Mouse (Mus musculus): ENCODE data around the gene Teddm2. TPM values are rescaled to one million over a fixed set of nuclear protein-coding genes. Genes with fewer than 3 reads are reported as not detected.
"Not testable (repeated sequence)": the region's sequence is repeated elsewhere in the genome, so short reads cannot be mapped to it uniquely, and the experiment has no call there.

The Teddm2 gene
- polyA plus RNA-seq, 1 experiment, result 0.14 TPM

DNA sequence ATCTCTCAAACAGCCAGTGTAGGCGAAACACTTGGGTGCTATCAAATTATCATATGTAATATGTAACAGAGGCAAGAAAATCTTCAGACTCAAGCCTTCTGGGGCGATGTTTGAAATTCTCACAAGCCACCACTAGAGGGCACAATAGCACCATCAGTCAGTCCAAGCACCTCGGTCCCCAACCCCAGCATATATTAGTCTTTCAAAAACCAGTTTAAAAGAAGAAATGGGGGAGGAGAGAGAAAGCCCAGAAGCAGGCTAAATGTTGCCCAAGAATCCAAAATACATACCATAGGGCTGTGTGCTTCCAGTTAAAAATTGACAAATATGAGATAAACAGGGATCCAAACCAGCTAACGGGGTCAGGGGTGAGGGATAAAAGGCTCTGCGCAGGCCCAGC, 5.0 kb downstream of the Teddm2 start:
- Histone ChIP-seq H3K27ac (ENCODE audit: insufficient read depth, low read depth, low read length) (no peak overlapping the region), H3K27me3 (replicated peaks; ENCODE audit: control insufficient read depth, insufficient read depth, low read length) (no peaks in the 10 kb centered on the region), H3K4me3 (ENCODE audit: insufficient read depth, low read depth, low read length) (no peak overlapping the region), H3K4me1 (ENCODE audit: control insufficient read depth, insufficient read depth, low read length) (no peaks in the 10 kb centered on the region; the same call in 1 of the 2 replicates), H3K36me3 (ENCODE audit: control insufficient read depth, insufficient read depth, low read length) (no peaks in the 10 kb centered on the region)
- no peak for TF ChIP-seq POLR2A (IDR thresholded peaks at IDR 0.05; ENCODE audit: low read depth, low read length)
- peak; percentile 89 for TF ChIP-seq CTCF (conservative IDR thresholded peaks at IDR 0.05; ENCODE audit: insufficient read depth, insufficient read length, low read depth, low read length)
- peak; percentile 77 for DNase-seq
- 35% methylated on average over 5 of the region's 5 CpGs for WGBS

DNA sequence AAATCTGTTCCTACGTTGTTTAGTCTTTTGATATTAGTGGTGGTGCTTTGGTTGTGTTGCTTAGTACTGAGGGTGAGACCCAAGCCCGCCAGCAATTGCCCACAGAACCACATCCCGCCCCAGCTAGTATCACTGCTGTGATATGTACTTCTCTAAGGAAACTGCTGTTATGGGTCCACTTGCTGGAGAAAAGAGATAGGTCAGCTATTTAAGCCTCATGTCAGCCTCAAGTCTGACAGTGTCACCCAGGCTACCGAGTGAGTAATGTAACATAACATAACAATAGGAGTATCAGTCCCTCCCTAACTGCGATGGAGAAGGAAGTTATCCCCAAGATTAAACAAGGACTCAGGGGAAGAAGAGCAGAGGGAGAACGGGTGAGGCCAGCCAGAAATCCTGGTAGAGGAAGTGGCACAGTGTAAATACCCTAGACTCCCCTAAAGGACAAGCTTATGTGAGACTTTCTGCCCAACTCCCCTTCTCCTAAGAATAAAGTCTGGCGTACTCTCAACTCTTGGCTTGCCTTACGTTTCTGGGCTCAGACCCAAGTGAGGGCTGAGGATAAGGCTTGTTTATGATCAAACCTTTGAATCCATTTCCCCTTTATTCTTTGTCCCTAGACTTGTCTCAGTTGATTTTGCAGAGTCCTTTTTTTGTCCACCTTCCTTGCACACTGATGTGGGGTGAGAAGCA, 5.7 kb downstream of the Teddm2 start:
- Histone ChIP-seq H3K4me1 (ENCODE audit: control insufficient read depth, insufficient read depth, low read length) (no peaks in the 10 kb centered on the region; the same call in 1 of the 2 replicates), H3K4me3 (ENCODE audit: insufficient read depth, low read depth, low read length) (no peak overlapping the region), H3K27me3 (replicated peaks; ENCODE audit: control insufficient read depth, insufficient read depth, low read length) (no peaks in the 10 kb centered on the region), H3K27ac (ENCODE audit: insufficient read depth, low read depth, low read length) (no peak overlapping the region), H3K36me3 (ENCODE audit: control insufficient read depth, insufficient read depth, low read length) (no peaks in the 10 kb centered on the region)
- DNase-seq, result no peak
- no peak for TF ChIP-seq CTCF (conservative IDR thresholded peaks at IDR 0.05; ENCODE audit: insufficient read depth, insufficient read length, low read depth, low read length)
- no peak for TF ChIP-seq POLR2A (IDR thresholded peaks at IDR 0.05; ENCODE audit: low read depth, low read length)
- 65% methylated on average over 8 of the region's 8 CpGs for WGBS

DNA sequence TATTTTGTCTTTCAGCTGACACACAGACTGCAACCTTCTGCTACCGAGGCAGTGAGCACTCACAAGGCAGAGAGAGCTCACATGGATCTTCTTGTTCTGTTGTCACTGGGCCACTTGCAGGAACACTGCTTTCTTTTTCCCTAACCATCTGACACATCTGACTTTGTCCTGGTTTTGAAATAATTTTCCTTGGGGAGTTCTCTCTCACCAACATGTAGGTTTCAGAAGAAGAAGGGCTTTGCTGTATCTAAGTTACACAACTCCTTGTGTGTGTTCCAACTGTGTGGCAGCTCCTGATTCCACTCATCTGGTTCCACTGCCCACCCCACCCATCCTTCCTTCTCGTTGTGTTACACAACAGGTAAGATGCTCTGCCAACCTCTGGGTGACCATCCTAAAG, 6.3 kb downstream of the Teddm2 start:
- no peaks in the 10 kb centered on the region for H3K27me3 ChIP-seq (replicated peaks; ENCODE audit: control insufficient read depth, insufficient read depth, low read length)
- no peak overlapping the region for H3K4me3 ChIP-seq (ENCODE audit: insufficient read depth, low read depth, low read length)
- DNase-seq, result no peak
- 74% methylated on average over 2 of the region's 2 CpGs for WGBS
- no peaks in the 10 kb centered on the region for H3K36me3 ChIP-seq (ENCODE audit: control insufficient read depth, insufficient read depth, low read length)
- H3K27ac ChIP-seq (ENCODE audit: insufficient read depth, low read depth, low read length), result no peak overlapping the region
- TF ChIP-seq POLR2A (IDR thresholded peaks at IDR 0.05; ENCODE audit: low read depth, low read length) (no peak), CTCF (conservative IDR thresholded peaks at IDR 0.05; ENCODE audit: insufficient read depth, insufficient read length, low read depth, low read length) (no peak)
- no peaks in the 10 kb centered on the region for H3K4me1 ChIP-seq (ENCODE audit: control insufficient read depth, insufficient read depth, low read length)

DNA sequence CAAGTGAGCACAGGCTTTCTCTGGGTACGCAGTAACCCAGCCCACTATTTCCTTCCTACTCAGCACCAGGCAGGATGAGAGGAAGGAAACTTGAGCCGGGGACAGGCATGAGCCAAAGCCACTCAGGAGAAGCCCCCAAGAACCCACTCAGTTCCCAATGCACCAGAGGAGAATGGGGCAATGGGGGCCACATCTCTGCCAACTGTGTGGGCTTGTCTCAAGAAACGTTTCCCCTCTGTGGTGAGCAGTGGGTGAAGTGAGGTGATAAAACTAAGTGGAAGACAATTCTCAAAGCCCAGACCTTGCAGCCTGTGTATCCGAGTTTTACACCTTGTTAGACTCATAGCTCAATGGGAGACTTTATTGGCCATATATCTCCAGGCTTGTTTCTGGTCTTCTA, 8.6 kb downstream of the Teddm2 start, which contains the start of gene Teddm1a:
TSS of gene Teddm1a (plus strand) at position 301 of the 400 bp plus-strand sequence.
- TF ChIP-seq POLR2A (IDR thresholded peaks at IDR 0.05; ENCODE audit: low read depth, low read length) (no peak), CTCF (conservative IDR thresholded peaks at IDR 0.05; ENCODE audit: insufficient read depth, insufficient read length, low read depth, low read length) (no peak)
- Histone ChIP-seq H3K27ac (ENCODE audit: insufficient read depth, low read depth, low read length) (no peak within 1 kb of the TSS), H3K4me1 (ENCODE audit: control insufficient read depth, insufficient read depth, low read length) (no peaks in the 10 kb centered on the region), H3K36me3 (ENCODE audit: control insufficient read depth, insufficient read depth, low read length) (no peaks in the 10 kb centered on the region), H3K27me3 (replicated peaks; ENCODE audit: control insufficient read depth, insufficient read depth, low read length) (no peaks in the 10 kb centered on the region), H3K4me3 (ENCODE audit: insufficient read depth, low read depth, low read length) (no peak within 1 kb of the TSS)
- WGBS, result 42% methylated on average over 4 of the region's 4 CpGs
- DNase-seq, result no peak

DNA sequence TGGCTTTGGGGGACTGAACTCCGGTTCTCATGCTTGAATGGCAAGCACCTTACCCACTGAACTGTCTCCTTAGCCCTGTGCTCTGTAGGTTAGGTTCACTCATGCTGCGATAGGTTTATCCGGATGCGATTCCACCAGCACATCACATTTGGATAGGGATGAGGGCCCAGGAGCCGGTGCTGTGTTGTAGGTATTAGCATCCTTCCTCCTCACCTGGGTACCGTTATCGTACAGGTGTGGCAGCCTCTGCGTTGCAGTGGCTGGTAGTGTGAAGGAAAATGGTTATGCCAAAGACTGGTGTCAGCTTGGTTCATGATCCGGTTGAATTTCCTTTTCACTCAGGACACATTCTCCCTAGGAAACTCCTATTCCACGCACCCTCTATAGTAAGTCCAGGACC, 9.9 kb downstream of the Teddm2 start:
- no peaks in the 10 kb centered on the region for H3K36me3 ChIP-seq (ENCODE audit: control insufficient read depth, insufficient read depth, low read length)
- no peaks in the 10 kb centered on the region for H3K4me1 ChIP-seq (ENCODE audit: control insufficient read depth, insufficient read depth, low read length)
- H3K27ac ChIP-seq (ENCODE audit: insufficient read depth, low read depth, low read length), result no peak overlapping the region
- no peaks in the 10 kb centered on the region for H3K27me3 ChIP-seq (replicated peaks; ENCODE audit: control insufficient read depth, insufficient read depth, low read length)
- no peak overlapping the region for H3K4me3 ChIP-seq (ENCODE audit: insufficient read depth, low read depth, low read length)
- no peak for TF ChIP-seq CTCF (conservative IDR thresholded peaks at IDR 0.05; ENCODE audit: insufficient read depth, insufficient read length, low read depth, low read length)
- no peak for TF ChIP-seq POLR2A (IDR thresholded peaks at IDR 0.05; ENCODE audit: low read depth, low read length)
- WGBS, result 92% methylated on average over 10 of the region's 10 CpGs
- DNase-seq, result no peak

DNA sequence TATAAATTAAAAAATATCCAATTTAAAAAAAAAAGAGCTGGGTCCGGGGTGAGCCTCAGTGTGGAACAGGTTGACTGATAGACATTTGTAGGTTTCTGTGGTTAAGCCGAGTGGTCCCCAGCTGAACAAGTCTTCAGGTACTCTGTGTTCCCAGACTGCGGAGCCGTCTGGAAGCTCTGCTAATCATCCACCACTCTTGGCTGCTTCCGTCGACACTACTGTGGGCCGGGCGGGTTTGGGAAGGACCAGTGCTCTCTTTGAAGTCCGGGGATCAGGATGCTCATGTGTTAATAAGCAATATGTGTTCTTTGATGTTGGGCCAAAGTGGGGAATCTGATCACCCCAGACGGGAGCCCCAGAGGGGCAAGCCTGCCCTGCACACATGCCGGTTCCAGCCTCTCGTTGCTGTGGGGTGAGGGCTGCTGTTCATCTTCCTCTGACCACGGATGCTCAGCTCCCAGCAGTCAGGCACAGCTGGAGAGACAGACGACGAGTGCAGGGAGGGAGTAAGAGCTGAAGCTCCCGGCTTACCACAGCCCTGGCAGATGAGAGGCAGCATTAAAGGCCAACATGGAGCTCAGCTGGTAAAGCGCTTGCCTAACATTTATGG, 13.9 kb downstream of the Teddm2 start:
- TF ChIP-seq CTCF (conservative IDR thresholded peaks at IDR 0.05; ENCODE audit: insufficient read depth, insufficient read length, low read depth, low read length), result no peak
- TF ChIP-seq POLR2A (IDR thresholded peaks at IDR 0.05; ENCODE audit: low read depth, low read length), result no peak
- H3K4me1 ChIP-seq (ENCODE audit: control insufficient read depth, insufficient read depth, low read length), result no peaks in the 10 kb centered on the region
- H3K4me3 ChIP-seq (ENCODE audit: insufficient read depth, low read depth, low read length), result no peak overlapping the region
- DNase-seq, result no peak
- no peaks in the 10 kb centered on the region for H3K36me3 ChIP-seq (ENCODE audit: control insufficient read depth, insufficient read depth, low read length)
- WGBS, result 27% methylated on average over 17 of the region's 17 CpGs
- H3K27ac ChIP-seq (ENCODE audit: insufficient read depth, low read depth, low read length), result no peak overlapping the region
- no peaks in the 10 kb centered on the region for H3K27me3 ChIP-seq (replicated peaks; ENCODE audit: control insufficient read depth, insufficient read depth, low read length)

DNA sequence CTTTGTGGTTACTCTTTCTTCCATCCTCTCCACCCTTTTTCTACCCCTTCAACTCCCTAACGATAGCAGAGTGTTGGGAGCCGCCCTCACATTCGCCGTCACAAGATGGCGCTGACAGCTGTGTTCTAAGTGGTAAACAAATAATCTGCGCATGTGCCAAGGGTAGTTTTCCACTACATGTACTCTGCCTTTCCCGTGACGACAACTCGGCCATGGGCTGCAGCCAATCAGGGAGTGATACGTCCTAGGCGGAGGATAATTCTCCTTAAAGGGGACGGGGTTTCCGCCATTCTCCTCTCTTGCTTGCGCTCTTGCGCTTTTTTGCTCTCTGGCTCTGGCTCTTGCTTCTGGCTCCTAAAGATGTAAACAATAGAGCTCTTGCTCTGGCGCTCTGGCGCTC, 19.6 kb downstream of the Teddm2 start:
- H3K36me3 ChIP-seq (ENCODE audit: control insufficient read depth, insufficient read depth, low read length); DNase-seq; H3K4me1 ChIP-seq (ENCODE audit: control insufficient read depth, insufficient read depth, low read length); H3K4me3 ChIP-seq (ENCODE audit: insufficient read depth, low read depth, low read length); H3K27me3 ChIP-seq (replicated peaks; ENCODE audit: control insufficient read depth, insufficient read depth, low read length); H3K27ac ChIP-seq (ENCODE audit: insufficient read depth, low read depth, low read length): not testable (repeated sequence)
- 97% methylated on average over 17 of the region's 17 CpGs for WGBS
